Mouse (Mus musculus) R1 (cell line): Measurements from ENCODE around the gene Mpp3.
A peak's percentile ranks its signal among the peaks of the same experiment; 100 is the strongest.

ENCODE experiments used
- DNase-seq: peaks from one replicate; pipeline ENCODE4 v3.0.0-alpha.2; 2018; ENCODE audit warnings: low read depth, low spot score

Gene Mpp3

GRCm38 (mm10) chr11:101976949-101977348, 51.3 kb downstream of the Mpp3 start:
- peak; percentile 69 for DNase-seq

- peak; percentile 77 for DNase-seq
Observed at GRCm38 (mm10) chr11:101974923-101975322, 53.3 kb downstream of the Mpp3 start.

GRCm38 (mm10) chr11:101974181-101974580, 54.1 kb downstream of the Mpp3 start:
- no peak for DNase-seq

GRCm38 (mm10) chr11:101973496-101973895, 54.8 kb downstream of the Mpp3 start:
- DNase-seq = no peak

- no peak for DNase-seq
Observed at GRCm38 (mm10) chr11:101972651-101973050, 55.6 kb downstream of the Mpp3 start.

GRCm38 (mm10) chr11:101972097-101972496, 56.2 kb downstream of the Mpp3 start:
- DNase-seq = no peak

GRCm38 (mm10) chr11:101971410-101971809, 56.9 kb downstream of the Mpp3 start:
- DNase-seq = peak; percentile 64

- no peak for DNase-seq
Observed at GRCm38 (mm10) chr11:101969835-101970234, 58.4 kb downstream of the Mpp3 start.

- DNase-seq = peak; percentile 93
Observed at GRCm38 (mm10) chr11:101968791-101969190, 59.5 kb downstream of the Mpp3 start.

- DNase-seq = peak; percentile 46
Observed at GRCm38 (mm10) chr11:101968311-101968710, 60.0 kb downstream of the Mpp3 start.

- peak; percentile 54 for DNase-seq
Observed at GRCm38 (mm10) chr11:101966965-101967614, 61.2 kb downstream of the Mpp3 start, which contains the start of gene Sost. TSS of gene Sost (minus strand) at chr11:101967015.

GRCm38 (mm10) chr11:101965553-101965952, 62.7 kb downstream of the Mpp3 start:
- no peak for DNase-seq

- DNase-seq = peak; percentile 21
Observed at GRCm38 (mm10) chr11:101964647-101965046, 63.6 kb downstream of the Mpp3 start.

GRCm38 (mm10) chr11:101963473-101964291, 64.6 kb downstream of the Mpp3 start:
- peak; percentile 64 for DNase-seq

- no peak for DNase-seq
Observed at GRCm38 (mm10) chr11:101963043-101963442, 65.2 kb downstream of the Mpp3 start.

- no peak for DNase-seq
Observed at GRCm38 (mm10) chr11:101957476-101957875, 70.8 kb downstream of the Mpp3 start.

GRCm38 (mm10) chr11:101953441-101953840, 74.8 kb downstream of the Mpp3 start:
- no peak for DNase-seq

- peak; percentile 16 for DNase-seq
Observed at GRCm38 (mm10) chr11:101952541-101953341, 75.5 kb downstream of the Mpp3 start.

GRCm38 (mm10) chr11:101950021-101950420, 78.2 kb downstream of the Mpp3 start:
- no peak for DNase-seq
